Mouse (Mus musculus) small intestine, adult 2 months (tissue): Measurements from ENCODE around the gene Trip11.

ENCODE experiments used
- CTCF ChIP-seq: fragments of 200-500 bp; IDR thresholded peaks from 2 replicates; pipeline ENCODE4 v1.5.1; 2012; ENCODE audit warnings: low read depth, mild to moderate bottlenecking, control low read depth, inconsistent platforms, low read length, moderate library complexity, mixed read lengths; ENCODE audit not compliant: insufficient replicate concordance, insufficient read length; ENCODE audit errors: extremely low read depth
- POLR2A ChIP-seq: fragments of 200-500 bp; IDR thresholded peaks from 2 replicates; pipeline ENCODE4 v1.6.1; 2012; ENCODE audit warnings: low read depth, mild to moderate bottlenecking, control low read depth, inconsistent platforms, low read length, moderate library complexity

- no peak for TF ChIP-seq CTCF
- TF ChIP-seq POLR2A = no peak
These were observed 58.7 kb downstream of the Trip11 start for GRCm38 (mm10) chr12:101854336-101854735.
